Mouse (Mus musculus) intestine, embryonic 14.5 days (tissue): ENCODE data around the gene Gtf2i. TPM values are rescaled to one million over a fixed set of nuclear protein-coding genes. Genes with fewer than 3 reads are reported as not detected.

Experiments
- ATAC-seq: fragments of 200-750 bp; cut with Nextera tagmentation; replicated peaks from 2 replicates; pipeline ENCODE4 v1.8.0; 2017; ENCODE audit warnings: low read depth, moderate number of reproducible peaks, moderate TSS enrichment, moderate library complexity; ENCODE audit not compliant: low FRiP score, low TSS enrichment
- DNase-seq: peaks from one replicate; pipeline ENCODE4 v3.0.0-alpha.2; 2018; ENCODE audit warnings: low spot score
- H3K27ac ChIP-seq: fragments of 300-500 bp; sonication (generic); 2 replicates; pipeline ENCODE4 v1.5.1; 2014; ENCODE audit warnings: low read depth, mild to moderate bottlenecking, control low read depth
- H3K27me3 ChIP-seq: fragments of 300-500 bp; sonication (generic); replicated peaks from 2 replicates; pipeline ENCODE4 v1.6.1; 2014; ENCODE audit warnings: low read length, control low read depth; ENCODE audit not compliant: control insufficient read depth, insufficient read depth
- H3K36me3 ChIP-seq: fragments of 300-500 bp; sonication (generic); 2 replicates; pipeline ENCODE4 v1.6.1; 2014; ENCODE audit warnings: low read length, control low read depth; ENCODE audit not compliant: control insufficient read depth, insufficient read depth
- H3K4me1 ChIP-seq: fragments of 300-500 bp; sonication (generic); replicated peaks from 2 replicates; pipeline ENCODE4 v1.6.1; 2014; ENCODE audit warnings: low read length, control low read depth, mixed read lengths; ENCODE audit not compliant: control insufficient read depth, insufficient read depth
- H3K4me2 ChIP-seq: fragments of 300-500 bp; sonication (generic); 2 replicates; pipeline ENCODE4 v1.6.1; 2014; ENCODE audit warnings: low read length
- H3K4me3 ChIP-seq: fragments of 300-500 bp; sonication (generic); 2 replicates; pipeline ENCODE4 v1.5.1; 2014; ENCODE audit warnings: low read depth, low read length, control low read depth, mixed read lengths
- H3K9ac ChIP-seq: fragments of 300-500 bp; sonication (generic); 2 replicates; pipeline ENCODE4 v1.6.1; 2014; ENCODE audit warnings: mild to moderate bottlenecking, low read length
- H3K9me3 ChIP-seq: fragments of 300-500 bp; sonication (generic); 2 replicates; pipeline ENCODE4 v1.6.1; 2016; ENCODE audit warnings: low read length, control low read depth; ENCODE audit not compliant: control insufficient read depth
- WGBS: fragments of 180-500 bp; shearing (Covaris S2); extraction: QIAGEN DNeasy Blood & Tissue Kit; methylation state at CpG from one replicate; pipeline ENCODE4 v1.1.7; 2014; 5-methylcytosine and 5-hydroxymethylcytosine counted together
- polyA plus RNA-seq: library from polyadenylated mRNA; unstranded; fragments of >200 nt; fragmentation: Nextera tagmentation; extraction: Ambion mirVana; gene quantifications from 2 replicates; pipeline ENCODE4 v1.2.1, GENCODE M21; 2014

The Gtf2i gene
- polyA plus RNA-seq, 1 experiment from 2014 or later: 145 TPM

DNA sequence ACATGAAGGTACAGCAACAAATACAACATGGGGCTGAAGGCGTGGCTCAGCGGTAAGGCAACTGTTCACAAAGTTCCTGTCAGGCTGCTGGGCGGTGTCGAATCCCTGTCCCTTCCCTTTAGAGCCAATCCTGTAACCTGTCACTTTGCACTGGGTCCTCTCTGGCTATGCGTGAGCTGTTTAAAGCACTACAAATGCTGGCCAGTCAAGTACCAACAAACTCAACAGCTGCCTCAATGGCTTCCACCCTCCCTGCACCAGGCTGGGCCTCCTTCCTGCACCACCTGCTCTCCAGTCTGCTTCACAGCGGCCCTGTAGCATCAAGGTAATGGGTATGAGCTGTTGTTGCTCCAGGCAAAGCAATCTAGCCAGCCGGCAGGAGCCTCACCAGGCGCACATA is 45.8 kb downstream of the Gtf2i start:
- H3K4me1 ChIP-seq: no peaks in the 10 kb centered on the region
- H3K4me2 ChIP-seq: no peak overlapping the region
- peaks cover 98% of the 10 kb centered on the region for H3K36me3 ChIP-seq
- ATAC-seq (no peak), DNase-seq (no peak)
- WGBS: 96% methylated on average over 8 of the region's 8 CpGs
- no peaks in the 10 kb centered on the region for H3K27me3 ChIP-seq
- no peaks in the 10 kb centered on the region for H3K9me3 ChIP-seq
- no peak overlapping the region for H3K4me3 ChIP-seq
- H3K27ac ChIP-seq: no peak overlapping the region
- no peak overlapping the region for H3K9ac ChIP-seq

DNA sequence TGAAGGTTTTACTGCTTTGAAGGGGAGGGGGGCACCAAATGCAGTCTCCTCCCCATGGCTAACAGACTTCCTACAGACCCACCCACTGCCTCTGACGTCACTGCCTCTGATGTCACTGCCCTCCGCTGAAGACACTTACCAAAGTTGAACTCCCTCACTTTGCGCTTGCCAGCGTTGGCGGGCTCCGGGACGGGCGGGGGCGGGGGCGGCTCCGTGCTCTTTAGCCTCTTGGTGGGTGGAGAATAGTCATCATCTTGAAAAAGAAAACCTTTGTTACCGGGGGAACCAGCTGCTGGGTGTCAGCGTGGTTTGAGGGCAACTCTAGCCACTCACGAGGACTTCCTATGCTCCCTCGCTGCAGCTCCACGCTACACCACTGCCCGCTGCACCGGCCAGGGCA is 48.2 kb downstream of the Gtf2i start:
- H3K9ac ChIP-seq: no peak overlapping the region
- H3K36me3 ChIP-seq: peaks cover 98% of the 10 kb centered on the region
- H3K27ac ChIP-seq: no peak overlapping the region
- ATAC-seq (no peak), DNase-seq (no peak)
- H3K27me3 ChIP-seq: no peaks in the 10 kb centered on the region
- H3K4me2 ChIP-seq: no peak overlapping the region
- no peak overlapping the region for H3K4me3 ChIP-seq
- 81% methylated on average over 18 of the region's 18 CpGs for WGBS
- H3K4me1 ChIP-seq: no peaks in the 10 kb centered on the region
- no peaks in the 10 kb centered on the region for H3K9me3 ChIP-seq

DNA sequence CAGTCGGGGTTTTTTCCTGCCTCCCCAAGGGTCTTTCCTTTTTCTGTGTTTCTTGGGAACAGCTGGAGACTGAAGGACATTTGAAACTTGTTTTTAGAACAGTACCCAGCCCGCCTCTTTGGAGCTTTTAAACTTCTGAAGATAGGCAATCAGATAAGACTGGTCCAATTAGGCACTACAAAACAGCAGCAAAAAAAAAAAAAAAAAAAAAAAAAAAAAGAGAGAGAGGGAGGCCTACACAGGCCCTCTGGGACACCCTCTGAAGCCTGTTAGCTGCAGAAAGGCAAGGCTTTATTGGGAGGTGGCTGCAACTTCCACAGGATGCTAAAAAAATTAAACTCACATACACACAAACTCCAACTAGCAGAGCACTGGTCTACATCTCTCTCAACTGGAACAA is 48.7 kb downstream of the Gtf2i start:
- H3K9me3 ChIP-seq: no peaks in the 10 kb centered on the region
- ATAC-seq: no peak
- WGBS: 86% methylated on average over 2 of the region's 2 CpGs
- H3K4me1 ChIP-seq: no peaks in the 10 kb centered on the region
- no peak overlapping the region for H3K4me2 ChIP-seq
- no peak overlapping the region for H3K27ac ChIP-seq
- no peak for DNase-seq
- no peak overlapping the region for H3K4me3 ChIP-seq
- H3K36me3 ChIP-seq: peaks cover 98% of the 10 kb centered on the region
- H3K9ac ChIP-seq: no peak overlapping the region
- no peaks in the 10 kb centered on the region for H3K27me3 ChIP-seq

DNA sequence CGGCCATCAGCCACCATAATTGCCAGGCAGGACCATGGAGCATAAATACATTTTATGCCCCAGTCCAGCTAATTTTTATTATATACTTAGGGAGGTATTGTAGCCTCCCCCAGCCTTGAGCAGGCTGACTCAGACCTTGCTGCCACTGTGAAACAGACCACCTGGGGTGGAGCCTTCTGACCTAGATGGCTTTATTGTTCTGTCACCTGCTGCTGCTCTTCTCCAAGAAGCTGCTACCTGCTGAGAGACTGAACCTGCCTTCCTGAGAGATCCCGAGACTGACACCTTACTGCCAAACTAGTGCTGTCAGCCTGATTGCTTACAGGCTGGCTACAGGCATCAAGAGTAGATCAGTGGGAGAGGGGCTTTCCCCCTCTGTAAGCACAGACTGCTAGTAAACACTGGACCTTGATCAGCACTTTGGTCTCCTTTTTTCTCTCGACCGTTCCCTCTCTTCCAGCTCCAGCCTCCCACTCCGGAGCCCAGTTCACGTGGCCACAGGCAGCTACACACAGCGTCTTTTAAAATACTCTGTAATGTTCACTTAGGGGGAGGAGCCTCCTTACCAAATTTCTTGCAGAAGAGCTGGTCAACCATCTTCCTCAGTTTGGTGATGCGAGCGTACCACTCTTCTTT is 54.4 kb downstream of the Gtf2i start:
- no peak overlapping the region for H3K27ac ChIP-seq
- no peaks in the 10 kb centered on the region for H3K4me1 ChIP-seq
- H3K4me2 ChIP-seq: no peak overlapping the region
- WGBS: 87% methylated on average over 9 of the region's 9 CpGs
- H3K9ac ChIP-seq: no peak overlapping the region
- H3K9me3 ChIP-seq: no peaks in the 10 kb centered on the region
- ATAC-seq (no peak), DNase-seq (no peak)
- peaks cover 95% of the 10 kb centered on the region for H3K36me3 ChIP-seq
- no peaks in the 10 kb centered on the region for H3K27me3 ChIP-seq
- H3K4me3 ChIP-seq: no peak overlapping the region

DNA sequence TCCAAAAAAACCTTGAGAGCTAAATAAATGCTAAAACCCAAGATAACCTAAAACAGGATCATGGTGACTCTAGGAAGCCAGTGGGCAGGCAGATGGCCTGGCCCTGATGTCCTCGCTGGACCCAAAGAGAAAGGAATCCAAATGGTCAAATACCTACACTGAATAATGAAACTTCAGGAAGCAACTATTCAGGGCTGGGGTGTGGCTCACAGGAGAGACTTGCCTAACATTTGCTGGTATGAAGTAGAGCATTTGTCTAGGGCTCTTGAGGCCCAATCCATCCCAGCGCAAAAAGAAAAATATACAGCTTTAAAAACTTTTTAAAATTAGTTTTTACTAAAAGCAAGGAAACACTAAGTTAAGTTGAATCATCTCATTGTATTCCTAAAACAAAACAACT is 55.6 kb downstream of the Gtf2i start:
- 96% methylated on average over 2 of the region's 2 CpGs for WGBS
- no peak overlapping the region for H3K4me2 ChIP-seq
- H3K9me3 ChIP-seq: no peaks in the 10 kb centered on the region
- no peak for ATAC-seq
- no peak overlapping the region for H3K9ac ChIP-seq
- peaks cover 95% of the 10 kb centered on the region for H3K36me3 ChIP-seq
- no peaks in the 10 kb centered on the region for H3K4me1 ChIP-seq
- no peak overlapping the region for H3K4me3 ChIP-seq
- no peaks in the 10 kb centered on the region for H3K27me3 ChIP-seq
- no peak for DNase-seq
- no peak overlapping the region for H3K27ac ChIP-seq

DNA sequence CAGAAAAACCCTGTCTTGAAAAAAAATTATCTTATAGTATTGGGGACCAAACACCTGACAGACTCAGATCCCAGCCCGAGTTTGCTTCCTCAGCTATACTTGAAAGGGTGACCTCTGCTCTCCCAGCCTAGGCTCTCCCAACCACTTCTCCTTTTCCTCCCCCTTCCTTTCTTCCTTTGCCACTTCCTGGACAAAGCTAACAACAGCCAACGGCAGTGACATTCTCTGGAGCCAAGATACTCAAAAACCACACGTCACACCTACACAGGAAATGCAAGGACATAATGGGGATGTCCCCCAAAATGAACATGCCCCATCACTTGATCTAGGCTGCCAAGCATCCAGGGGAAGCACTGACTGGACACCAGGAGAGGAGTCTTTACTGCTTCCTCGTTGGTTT is 56.2 kb downstream of the Gtf2i start:
- Histone ChIP-seq H3K27me3 (no peaks in the 10 kb centered on the region), H3K27ac (no peak overlapping the region), H3K4me3 (no peak overlapping the region), H3K9ac (no peak overlapping the region), H3K4me2 (no peak overlapping the region), H3K9me3 (no peaks in the 10 kb centered on the region), H3K36me3 (peaks cover 95% of the 10 kb centered on the region), H3K4me1 (no peaks in the 10 kb centered on the region)
- DNase-seq (no peak), ATAC-seq (no peak)
- 68% methylated on average over 4 of the region's 4 CpGs for WGBS

DNA sequence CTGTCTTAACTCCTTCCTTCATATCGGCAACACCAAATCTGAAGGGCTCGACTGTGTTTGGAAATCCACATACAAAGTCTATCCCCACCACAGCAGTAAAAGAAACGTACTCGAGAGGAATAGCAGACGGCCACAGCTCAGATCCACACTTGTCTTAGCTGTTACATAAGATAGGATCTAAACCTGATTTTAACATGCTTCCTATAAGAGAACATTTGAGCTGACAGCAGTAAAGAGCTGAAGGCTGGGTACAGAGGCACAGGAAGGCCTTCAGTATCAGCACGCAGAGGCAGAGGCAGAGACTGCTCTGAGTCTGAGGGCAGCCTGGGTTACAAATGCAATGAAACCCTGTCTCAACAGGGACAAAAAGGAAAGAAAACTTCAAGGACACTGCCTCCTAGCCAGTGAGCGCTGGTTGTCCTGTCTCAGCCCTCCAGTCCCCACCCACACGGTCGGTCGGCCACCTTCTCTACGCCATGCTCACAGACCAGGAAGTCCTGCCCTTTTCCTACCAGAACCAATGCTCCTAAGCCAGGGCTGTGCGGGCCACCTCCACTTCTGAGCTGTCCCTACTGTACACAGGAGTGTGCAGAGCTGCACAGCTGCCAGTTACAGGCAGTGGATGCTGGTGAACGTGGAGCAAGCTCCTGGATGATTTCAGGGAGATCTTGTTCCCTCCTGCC is 57.1 kb downstream of the Gtf2i start:
- WGBS: 91% methylated on average over 13 of the region's 13 CpGs
- Histone ChIP-seq H3K4me1 (no peaks in the 10 kb centered on the region), H3K9ac (no peak overlapping the region), H3K27ac (no peak overlapping the region), H3K4me2 (no peak overlapping the region), H3K9me3 (no peaks in the 10 kb centered on the region), H3K4me3 (no peak overlapping the region), H3K27me3 (no peaks in the 10 kb centered on the region), H3K36me3 (peaks cover 95% of the 10 kb centered on the region)
- ATAC-seq: no peak
- DNase-seq: no peak

DNA sequence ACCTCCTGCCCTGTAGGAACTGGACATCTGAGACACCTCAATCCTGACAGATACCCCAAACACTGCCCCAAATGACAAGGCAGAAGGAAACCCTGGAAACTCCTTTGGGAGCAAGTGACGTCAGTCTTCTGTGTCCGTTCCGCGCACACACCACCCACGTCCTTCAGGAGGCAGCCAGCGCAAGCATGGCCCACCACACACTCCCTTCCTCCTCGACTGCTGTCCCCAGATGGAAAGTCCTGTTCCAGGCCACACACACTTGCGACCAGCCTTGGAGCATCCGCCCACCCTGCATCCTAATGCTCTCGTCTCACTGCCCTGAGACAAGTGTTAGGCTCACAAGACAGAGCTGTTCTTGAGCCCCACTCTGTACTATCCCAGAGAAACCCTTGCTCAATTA is 59.3 kb downstream of the Gtf2i start:
- WGBS: 95% methylated on average over 10 of the region's 10 CpGs

DNA sequence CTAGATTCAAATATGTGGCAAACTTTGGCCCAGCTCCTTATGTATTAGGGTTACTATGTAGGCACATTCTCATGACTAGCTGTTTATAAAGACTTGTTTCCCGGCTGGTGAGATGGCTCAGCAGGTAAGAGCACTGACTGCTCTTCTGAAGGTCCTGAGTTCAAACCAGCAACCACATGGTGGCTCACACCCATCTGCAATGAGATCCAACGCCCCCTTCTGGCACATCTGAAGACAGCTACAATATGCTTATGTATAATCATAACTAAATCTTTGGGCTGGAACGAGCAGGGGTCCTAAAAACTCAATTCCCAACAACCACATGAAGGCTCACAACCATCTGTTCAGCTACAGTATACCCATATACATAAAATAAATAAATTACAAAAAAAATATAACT is 60.8 kb downstream of the Gtf2i start:
- no peak overlapping the region for H3K4me2 ChIP-seq
- no peaks in the 10 kb centered on the region for H3K9me3 ChIP-seq
- DNase-seq (no peak), ATAC-seq (no peak)
- 70% methylated on average over 3 of the region's 3 CpGs for whole genome bisulfite sequencing
- no peaks in the 10 kb centered on the region for H3K4me1 ChIP-seq
- H3K9ac ChIP-seq: no peak overlapping the region
- H3K36me3 ChIP-seq: peaks cover 95% of the 10 kb centered on the region
- H3K27me3 ChIP-seq: no peaks in the 10 kb centered on the region
- no peak overlapping the region for H3K4me3 ChIP-seq
- H3K27ac ChIP-seq: no peak overlapping the region

More for the DNA sequence above, 59.3 kb downstream of the Gtf2i start:
- no peak overlapping the region for H3K4me3 ChIP-seq
- no peak overlapping the region for H3K27ac ChIP-seq
- no peaks in the 10 kb centered on the region for H3K9me3 ChIP-seq
- H3K27me3 ChIP-seq: no peaks in the 10 kb centered on the region
- no peak overlapping the region for H3K4me2 ChIP-seq
- no peak; the same call in 1 of the 2 replicates for ATAC-seq
- H3K4me1 ChIP-seq: no peaks in the 10 kb centered on the region
- no peak overlapping the region for H3K9ac ChIP-seq
- no peak for DNase-seq
- H3K36me3 ChIP-seq: peaks cover 95% of the 10 kb centered on the region
